21 mouse cellular contexts compared by ENCODE assay signal in genomic region chr1:161041261-161042020, GRCm38 (mm10). TPM values are rescaled to one million over a fixed set of nuclear protein-coding genes. Genes with fewer than 3 reads are reported as not detected.
DNase-seq lines count a peak whose midpoint lies in the region; ATAC-seq and TF ChIP-seq lines count a peak whose summit lies in the region.
"Had no signal": no experiment of that assay in that cellular context is flagged by ENCODE, and none has a peak within 500 bp of the region (broad histone marks: within the 10 kb centered on the region; RNA-seq: fewer than 3 reads in every experiment).

No protein-coding gene starts in this region.

- no peaks in the 10 kb centered on the region for H3K9me3 ChIP-seq in forebrain, embryonic 14.5 days (replicated peaks; ENCODE audit: control insufficient read depth, low read length)
- no peaks in the 10 kb centered on the region for H3K9me3 ChIP-seq in forebrain, embryonic 16.5 days (ENCODE audit: control insufficient read depth, low read length)
- H3K9me3 ChIP-seq in ES-E14 (ENCODE audit: control insufficient read depth, insufficient read depth, low read depth, low read length), result no peaks in the 10 kb centered on the region
- H3K9me3 ChIP-seq: embryonic facial prominence, embryonic 13.5 days; forebrain, embryonic 12.5 days; heart, embryonic 13.5 days; hindbrain, embryonic 15.5 days had no signal

- no peaks in the 10 kb centered on the region for H3K27me3 ChIP-seq in forebrain, embryonic 14.5 days (replicated peaks; ENCODE audit: control insufficient read depth, insufficient read depth, low read length)
- H3K27me3 ChIP-seq in forebrain, embryonic 16.5 days (replicated peaks; ENCODE audit: control insufficient read depth, insufficient read depth, low read length), result no peaks in the 10 kb centered on the region
- H3K27me3 ChIP-seq: embryonic facial prominence, embryonic 13.5 days; forebrain, embryonic 12.5 days; heart, embryonic 13.5 days; hindbrain, embryonic 15.5 days had no signal

- H3K36me3 ChIP-seq in forebrain, embryonic 14.5 days (ENCODE audit: control insufficient read depth, insufficient read depth, low read length), result peaks cover 72% of the 10 kb centered on the region
- peaks cover 27% of the 10 kb centered on the region for H3K36me3 ChIP-seq in forebrain, embryonic 16.5 days (ENCODE audit: control insufficient read depth, insufficient read depth)
- peaks cover 31% of the 10 kb centered on the region for H3K36me3 ChIP-seq in ES-E14 (ENCODE audit: control insufficient read depth, insufficient read depth, low read length, poor library complexity, severe bottlenecking)

- H3K4me3 ChIP-seq in forebrain, embryonic 14.5 days (ENCODE audit: low read depth, low read length), result no peak overlapping the region
- H3K4me3 ChIP-seq in forebrain, embryonic 16.5 days (replicated peaks; ENCODE audit: low read length), result no peak overlapping the region
- H3K4me3 ChIP-seq in ES-E14 (ENCODE audit: insufficient read depth in 1 of 2, low read depth in 1 of 2, low read length in 2 of 2, poor library complexity in 1 of 2, severe bottlenecking in 1 of 2), result no peak overlapping the region
- H3K4me3 ChIP-seq: embryonic facial prominence, embryonic 13.5 days; forebrain, embryonic 12.5 days; gastrocnemius, adult 2 months; heart, embryonic 13.5 days; hindbrain, embryonic 15.5 days had no signal

- no peak overlapping the region for H3K4me2 ChIP-seq in forebrain, embryonic 14.5 days (ENCODE audit: low read length)
- no peak overlapping the region for H3K4me2 ChIP-seq in forebrain, embryonic 16.5 days (ENCODE audit: low read length)
- H3K4me2 ChIP-seq: embryonic facial prominence, embryonic 13.5 days; forebrain, embryonic 12.5 days; heart, embryonic 13.5 days; hindbrain, embryonic 15.5 days had no signal

- 0 out of 2 replicates have a peak overlapping the region, but pooled peaks have one; percentile 24 for H3K27ac ChIP-seq in forebrain, embryonic 14.5 days (ENCODE audit: low read depth, low read length)
- H3K27ac ChIP-seq in forebrain, embryonic 16.5 days (ENCODE audit: low read length), result no peak overlapping the region
- no peak overlapping the region for H3K27ac ChIP-seq in ES-E14 (ENCODE audit: insufficient read depth, low read depth, low read length, poor library complexity, severe bottlenecking)
- H3K27ac ChIP-seq: hindbrain, embryonic 15.5 days had no signal

- peaks cover 10% of the 10 kb centered on the region for H3K4me1 ChIP-seq in forebrain, embryonic 14.5 days (ENCODE audit: control insufficient read depth, insufficient read depth, low read length)
- peaks cover 12% of the 10 kb centered on the region for H3K4me1 ChIP-seq in forebrain, embryonic 16.5 days (replicated peaks; ENCODE audit: control insufficient read depth, insufficient read depth, low read length)
- no peaks in the 10 kb centered on the region; a peak in 1 of 4 replicates for H3K4me1 ChIP-seq in ES-E14 (ENCODE audit: control insufficient read depth in 2 of 2, insufficient read depth in 2 of 2, low read length in 2 of 2, poor library complexity in 1 of 2)

- no peak overlapping the region for H3K9ac ChIP-seq in forebrain, embryonic 14.5 days (ENCODE audit: low read length)
- H3K9ac ChIP-seq in forebrain, embryonic 16.5 days (replicated peaks; ENCODE audit: low read depth, low read length), result no peak overlapping the region
- H3K9ac ChIP-seq in ES-E14 (ENCODE audit: insufficient read depth, low read depth, low read length, poor library complexity, severe bottlenecking), result no peak overlapping the region
- H3K9ac ChIP-seq: embryonic facial prominence, embryonic 13.5 days; forebrain, embryonic 12.5 days; heart, embryonic 13.5 days; hindbrain, embryonic 15.5 days had no signal

- DNase-seq in forebrain, embryonic 14.5 days (ENCODE audit: low spot score), result no peak
- peak; percentile 6 for DNase-seq in retina, embryonic 14.5 days (ENCODE audit: low spot score)
- DNase-seq in retina, postnatal 1 day, result no peak
- no peak for DNase-seq in ES-E14 (ENCODE audit: low read depth, low spot score)
- DNase-seq in ZHBTc4 (ENCODE audit: low read depth, low spot score), result peak; percentile 34
- no peak for DNase-seq in cerebellum, postnatal 36 days
- no peak for DNase-seq in cerebellum, postnatal 10 days
- DNase-seq: adrenal gland, postnatal 25 days; B cell, adult 2 months; cerebellum, adult 18-20 months; cerebellum, adult 9-11 months; gastrocnemius, adult 2 months; heart, postnatal 36 days; kidney, adult 8-10 months had no signal

- 89% methylated on average over 7 of the region's 7 CpGs for WGBS in forebrain, embryonic 14.5 days
- 90% methylated on average over 7 of the region's 7 CpGs for WGBS in forebrain, embryonic 16.5 days

- in situ Hi-C loops in ES-E14 (cut with MboI; ENCODE audit: low sequenced_read_pairs in 2 of 2, unreplicated experiment in 2 of 2), result no loop called here

- ATAC-seq in forebrain, embryonic 14.5 days, result no peak
- no peak for ATAC-seq in forebrain, embryonic 16.5 days
- ATAC-seq: CD4-positive, CD25-positive, alpha-beta regulatory T cell, adult 4 months; intestine, embryonic 16.5 days had no signal

TF ChIP-seq in ES-E14, 5 proteins besides CTCF, POLR2A, EP300 and RAD21:
- TF ChIP-seq CHD2 (IDR thresholded peaks at IDR 0.05; ENCODE audit: low read depth, low read length) (0 out of 2 replicates have a peak, but pooled peaks have one; percentile 56), MAFK (IDR thresholded peaks at IDR 0.05; ENCODE audit: insufficient read depth, low read depth, low read length) (no peak), ZNF384 (IDR thresholded peaks at IDR 0.05; ENCODE audit: low read depth, low read length) (no peak)
TF ChIP-seq in ES-E14: peak in this region for 1.

RNA-seq across cellular contexts. Expression of gene Zbtb37, which starts 6.8 kb away (rescaled TPM):
- 10.5 and 17.8 TPM in 2 replicates for polyA plus RNA-seq in forebrain, embryonic 14.5 days (2014; fragmentation: Nextera tagmentation; extraction: Ambion mirVana)
- polyA plus RNA-seq in forebrain, embryonic 16.5 days (2015; fragmentation: Nextera tagmentation; extraction: Ambion mirVana), result 14.3 and 16.9 TPM in 2 replicates
- 10.7 and 13.0 TPM in 2 replicates for total RNA-seq in ES-E14 (2012; rRNA removed)

RNA-seq across cellular contexts. Expression of gene Dars2, which starts 29.0 kb away (rescaled TPM):
- polyA plus RNA-seq in forebrain, embryonic 14.5 days (2014; fragmentation: Nextera tagmentation; extraction: Ambion mirVana), result 38.4 and 41.3 TPM in 2 replicates
- 34.8 and 37.6 TPM in 2 replicates for polyA plus RNA-seq in forebrain, embryonic 16.5 days (2015; fragmentation: Nextera tagmentation; extraction: Ambion mirVana)
- total RNA-seq in ES-E14 (2012; rRNA removed), result 38.7 and 39.8 TPM in 2 replicates

RNA-seq across cellular contexts. Expression of gene Cenpl, which starts 29.1 kb away (rescaled TPM):
- polyA plus RNA-seq in forebrain, embryonic 14.5 days (2014; fragmentation: Nextera tagmentation; extraction: Ambion mirVana), result 22.7 and 27.5 TPM in 2 replicates
- 17.1 and 17.7 TPM in 2 replicates for polyA plus RNA-seq in forebrain, embryonic 16.5 days (2015; fragmentation: Nextera tagmentation; extraction: Ambion mirVana)
- 5.1 and 6.2 TPM in 2 replicates for total RNA-seq in ES-E14 (2012; rRNA removed)

Comparison
In these comparisons a context has a peak if more than half of its experiments do, and no peak if none do; other contexts are left out.
1. DNase-seq: peak in retina, embryonic 14.5 days (single experiment) and ZHBTc4 (single experiment); none in forebrain, embryonic 14.5 days (single experiment), retina, postnatal 1 day (single experiment), ES-E14 (single experiment), cerebellum, postnatal 36 days (0 of 2) and cerebellum, postnatal 10 days (0 of 2).